Mouse (Mus musculus) lung, adult 2 months (tissue): ENCODE results near the gene Mgat4a.

ENCODE experiments used
- CTCF ChIP-seq: fragments of 200-500 bp; IDR thresholded peaks from 2 replicates; pipeline ENCODE4 v1.5.1; 2011; ENCODE audit warnings: mild to moderate bottlenecking, low read length, control low read depth; ENCODE audit not compliant: insufficient read depth
- POLR2A ChIP-seq: fragments of 200-500 bp; IDR thresholded peaks from 2 replicates; pipeline ENCODE4 v1.6.1; 2011; ENCODE audit warnings: low read depth, mild to moderate bottlenecking, control low read depth, low read length, borderline replicate concordance; ENCODE audit errors: extremely low read depth

DNA sequence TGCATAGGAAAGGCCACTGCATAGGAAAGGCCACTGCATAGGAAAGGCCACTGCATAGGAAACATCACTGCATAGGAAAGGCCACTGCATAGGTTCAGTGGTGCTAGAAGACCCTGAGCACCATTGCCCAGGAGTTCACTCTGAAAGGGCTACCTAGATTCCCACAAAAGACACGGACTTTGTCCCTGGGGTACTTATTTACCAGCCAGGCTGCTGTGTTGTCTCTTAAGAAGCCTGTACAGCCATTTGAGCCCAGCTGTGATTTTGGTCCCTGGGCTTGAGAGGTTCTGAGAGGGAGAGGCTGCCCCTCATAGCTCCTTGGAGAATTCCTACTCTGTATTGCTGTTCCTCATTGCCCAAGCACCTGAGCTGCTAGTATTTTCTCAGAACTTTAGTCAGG lies 144.3 kb downstream of the Mgat4a start:
- no peak for TF ChIP-seq CTCF
- no peak for TF ChIP-seq POLR2A
